Mouse (Mus musculus): ENCODE measurements around the gene Arel1.

GRCm38 (mm10) chr12:84882796-84883195 lies 87.9 kb downstream of the Arel1 start:
- no peak for TF ChIP-seq POLR2A (IDR thresholded peaks at IDR 0.05; ENCODE audit: borderline replicate concordance, control insufficient read depth, low read depth, low read length)
- no peak for TF ChIP-seq CTCF (IDR thresholded peaks at IDR 0.05; ENCODE audit: control insufficient read depth, insufficient read depth, low read length)

All from bone marrow, adult 2 months (tissue).